Mouse (Mus musculus) bone marrow, adult 2 months (tissue): ENCODE results near the gene Nop9.

ENCODE experiments used
- CTCF ChIP-seq: fragments of 200-500 bp; IDR thresholded peaks from 2 replicates; pipeline ENCODE4 v1.5.1; 2011; ENCODE audit warnings: low read length, control low read depth; ENCODE audit not compliant: control insufficient read depth, insufficient read depth
- POLR2A ChIP-seq: fragments of 200-500 bp; IDR thresholded peaks from 2 replicates; pipeline ENCODE4 v1.6.1; 2011; ENCODE audit warnings: low read depth, mild to moderate bottlenecking, control low read depth, low read length, borderline replicate concordance; ENCODE audit not compliant: control insufficient read depth

DNA sequence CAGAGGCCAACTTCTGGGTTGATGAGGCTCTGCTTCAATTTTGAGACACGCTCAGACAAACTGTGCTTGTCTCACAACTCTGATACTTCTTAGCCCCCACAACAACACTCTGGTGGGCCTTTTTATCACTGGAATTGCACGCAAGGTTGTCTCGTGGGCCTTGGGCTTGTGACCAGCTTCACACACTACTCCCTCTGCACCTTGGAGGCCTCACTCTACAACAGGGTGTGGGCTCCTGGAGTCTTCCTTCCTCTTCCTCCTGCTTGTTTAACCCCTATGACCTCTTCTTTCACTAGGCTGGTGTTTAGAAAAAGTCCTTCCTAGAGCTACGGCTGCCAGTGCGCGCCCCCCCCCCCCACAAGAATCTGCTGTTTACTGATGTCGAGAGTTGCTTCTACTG is 31.2 kb downstream of the Nop9 start:
- no peak for TF ChIP-seq POLR2A
- no peak for TF ChIP-seq CTCF
